Mouse (Mus musculus) monocyte, adult 5-6 weeks (primary cell): ENCODE measurements at regions not wholly inside any gene's neighbourhood (a gene's known extent, or its start where the extent isn't known, plus 50 kb on each side); places are given as distances from the start of the nearest gene placed in this dataset.
"Not testable (repeated sequence)": the region's sequence is repeated elsewhere in the genome, so short reads cannot be mapped to it uniquely, and the experiment has no call there.

Source experiments
- ATAC-seq: fragments of 153-309, 156-312 bp; replicated peaks from 2 replicates; pipeline ENCODE4 v1.8.0; 2017; ENCODE audit warnings: mild to moderate bottlenecking; ENCODE audit not compliant: low TSS enrichment, insufficient number of reproducible peaks, severe bottlenecking, poor library complexity, low FRiP score

GRCm38 (mm10) chr6:117677062-117677461, 163.9 kb upstream of the Zfp637 start:
- no peak for ATAC-seq

- no peak for ATAC-seq
Observed at GRCm38 (mm10) chr6:117677821-117678220, 163.2 kb upstream of the Zfp637 start.

GRCm38 (mm10) chr6:117678276-117678675, 162.7 kb upstream of the Zfp637 start:
- ATAC-seq, result no peak

GRCm38 (mm10) chr6:117678877-117679276, 162.1 kb upstream of the Zfp637 start:
- no peak for ATAC-seq

- no peak for ATAC-seq
Observed at GRCm38 (mm10) chr6:117686212-117686611, 154.8 kb upstream of the Zfp637 start.

GRCm38 (mm10) chr6:117687045-117687444, 153.9 kb upstream of the Zfp637 start:
- ATAC-seq, result 0 out of 2 replicates have a peak, but pooled peaks have one; percentile 22

- no peak for ATAC-seq
Observed at GRCm38 (mm10) chr6:117688664-117689178, 152.3 kb upstream of the Zfp637 start.

- no peak for ATAC-seq
Observed at GRCm38 (mm10) chr6:117700286-117700685, 140.7 kb upstream of the Zfp637 start.

GRCm38 (mm10) chr6:117701547-117701946, 139.4 kb upstream of the Zfp637 start:
- no peak for ATAC-seq

GRCm38 (mm10) chr6:117706006-117706405, 135.0 kb upstream of the Zfp637 start:
- no peak for ATAC-seq

GRCm38 (mm10) chr6:117709212-117709611, 131.8 kb upstream of the Zfp637 start:
- ATAC-seq, result no peak

- no peak for ATAC-seq
Observed at GRCm38 (mm10) chr6:117715056-117715777, 125.8 kb upstream of the Zfp637 start.

GRCm38 (mm10) chr6:117716422-117716821, 124.6 kb upstream of the Zfp637 start:
- ATAC-seq, result not testable (repeated sequence)

GRCm38 (mm10) chr6:117752338-117752737, 88.6 kb upstream of the Zfp637 start:
- not testable (repeated sequence) for ATAC-seq

- ATAC-seq, result not testable (repeated sequence)
Observed at GRCm38 (mm10) chr6:117755682-117756081, 85.3 kb upstream of the Zfp637 start.

- ATAC-seq, result no peak
Observed at GRCm38 (mm10) chr6:117756176-117756575, 84.8 kb upstream of the Zfp637 start.

GRCm38 (mm10) chr6:117758516-117758915, 82.5 kb upstream of the Zfp637 start:
- not testable (repeated sequence) for ATAC-seq

GRCm38 (mm10) chr6:117771506-117771905, 69.5 kb upstream of the Zfp637 start:
- no peak for ATAC-seq

- ATAC-seq, result no peak
Observed at GRCm38 (mm10) chr6:117772396-117772795, 68.6 kb upstream of the Zfp637 start.

GRCm38 (mm10) chr6:117775304-117776050, 65.5 kb upstream of the Zfp637 start:
- no peak for ATAC-seq
